9 mouse cellular contexts compared by ENCODE assay signal in genomic region chr4:133009131-133009530, GRCm38 (mm10). TPM values are rescaled to one million over a fixed set of nuclear protein-coding genes. Genes with fewer than 3 reads are reported as not detected.
DNase-seq lines count a peak whose midpoint lies in the region; ATAC-seq and TF ChIP-seq lines count a peak whose summit lies in the region.
"Had no signal": no experiment of that assay in that cellular context is flagged by ENCODE, and none has a peak within 500 bp of the region (broad histone marks: within the 10 kb centered on the region; RNA-seq: fewer than 3 reads in every experiment).

No protein-coding gene starts in this region.

- DNase-seq in cerebellum, adult 11-12 months = peak; percentile 59
- DNase-seq in left cerebral cortex, adult 18-20 months (ENCODE audit: low spot score in 2 of 2) = peak; percentile 60 to 69
- no peak for DNase-seq in left cerebral cortex, adult 11 months (ENCODE audit: low spot score)
- peak; percentile 68 for DNase-seq in MN1 (ENCODE audit: low spot score)
- peak; percentile 81 for DNase-seq in embryo, embryonic 10.5 days (ENCODE audit: low spot score)
- peak; percentile 70 for DNase-seq in lung, adult 2 months
- DNase-seq in thymus, postnatal 10 days (ENCODE audit: low spot score in 2 of 2) = peak; percentile 46 to 80

- 0% methylated on average over 4 of the region's 4 CpGs for WGBS in lung, adult 2 months

- no peak for ATAC-seq in cerebellum, adult (ENCODE audit: insufficient number of reproducible peaks, low FRiP score, low TSS enrichment)

- no peak for TF ChIP-seq POLR2A in lung, adult 2 months (IDR thresholded peaks at IDR 0.05; ENCODE audit: borderline replicate concordance, extremely low read depth, low read depth, low read length)

- peaks cover 19% of the 10 kb centered on the region for H3K4me1 ChIP-seq in lung, adult 2 months (ENCODE audit: control insufficient read depth, insufficient read depth, low read length)

- H3K4me3 ChIP-seq in lung, adult 2 months (replicated peaks; ENCODE audit: extremely low read depth, low read depth, low read length) = no peak overlapping the region
- H3K4me3 ChIP-seq: heart, embryonic 13.5 days had no signal

- peak; percentile 69 for TF ChIP-seq CTCF in lung, adult 2 months (IDR thresholded peaks at IDR 0.05; ENCODE audit: insufficient read depth, low read length)

RNA-seq across cellular contexts. Expression of gene Ahdc1, which starts 1.9 kb away (rescaled TPM):
- 100 to 1,000 TPM; 108 to 121 TPM for total RNA-seq in left cerebral cortex, adult 18-20 months (2021)
- 25.8 and 28.7 TPM in 2 replicates for polyA plus RNA-seq in lung, adult 2 months (2012; rRNA removed)

RNA-seq across cellular contexts. Expression of gene Fgr, which starts 35.2 kb away (rescaled TPM):
- total RNA-seq in left cerebral cortex, adult 18-20 months (2021) = under 1 TPM; 0.26 to 0.59 TPM
- 10.7 and 19.1 TPM in 2 replicates for polyA plus RNA-seq in lung, adult 2 months (2012; rRNA removed)
